Mouse (Mus musculus) small intestine, adult 2 months (tissue): ENCODE measurements around the gene 5730522E02Rik.

Experiments used
- CTCF ChIP-seq: fragments of 200-500 bp; IDR thresholded peaks from 2 replicates; pipeline ENCODE4 v1.5.1; 2012; ENCODE audit warnings: low read depth, mild to moderate bottlenecking, control low read depth, inconsistent platforms, low read length, moderate library complexity, mixed read lengths; ENCODE audit not compliant: insufficient replicate concordance, insufficient read length; ENCODE audit errors: extremely low read depth
- POLR2A ChIP-seq: fragments of 200-500 bp; IDR thresholded peaks from 2 replicates; pipeline ENCODE4 v1.6.1; 2012; ENCODE audit warnings: low read depth, mild to moderate bottlenecking, control low read depth, inconsistent platforms, low read length, moderate library complexity

DNA sequence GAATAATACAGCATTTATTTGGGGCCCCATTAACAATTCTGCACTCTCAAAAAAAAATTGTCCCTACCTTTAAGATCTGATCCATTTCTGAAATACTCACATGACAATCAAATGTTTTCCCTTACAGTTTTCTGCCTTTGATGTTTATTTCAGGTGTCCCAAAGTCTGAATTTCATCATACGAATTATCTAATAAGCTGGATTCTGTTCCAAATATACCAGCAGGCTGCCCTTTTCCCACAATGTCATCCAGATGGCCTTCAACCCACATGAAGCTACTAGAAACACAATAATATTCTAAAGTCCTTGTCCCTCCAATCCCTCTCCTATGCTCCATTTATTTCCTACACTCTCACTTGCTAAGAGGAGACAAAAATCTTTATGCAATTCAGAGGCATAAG is 372.1 kb downstream of the 5730522E02Rik start:
- TF ChIP-seq CTCF (no peak), POLR2A (no peak)
